Mouse (Mus musculus) hindbrain, embryonic 11.5 days (tissue): ENCODE measurements at regions not wholly inside any gene's neighbourhood (a gene's known extent, or its start where the extent isn't known, plus 50 kb on each side); places are given as distances from the start of the nearest gene placed in this dataset.
A peak's percentile ranks its signal among the peaks of the same experiment; 100 is the strongest.

Experiments used
- ATAC-seq: fragments of 200-750 bp; cut with Nextera tagmentation; 2 replicates; pipeline ENCODE4 v1.8.0; 2017; ENCODE audit warnings: mild to moderate bottlenecking, moderate TSS enrichment, moderate library complexity; ENCODE audit not compliant: low FRiP score
- DNase-seq: peaks from one replicate; pipeline ENCODE4 v3.0.0-alpha.2; 2015; ENCODE audit warnings: low spot score
- H3K27ac ChIP-seq: fragments of 300-500 bp; sonication (generic); 2 replicates; pipeline ENCODE4 v1.5.1; 2014; ENCODE audit warnings: mild to moderate bottlenecking, low read depth, low read length
- H3K27me3 ChIP-seq: fragments of 300-500 bp; sonication (generic); 2 replicates; pipeline ENCODE4 v1.6.1; 2014; ENCODE audit warnings: mild to moderate bottlenecking, low read length, moderate library complexity, mixed read lengths; ENCODE audit not compliant: control insufficient read depth, insufficient read depth
- H3K36me3 ChIP-seq: fragments of 300-500 bp; sonication (generic); 2 replicates; pipeline ENCODE4 v1.6.1; 2014; ENCODE audit warnings: mild to moderate bottlenecking, low read length, moderate library complexity, mixed read lengths; ENCODE audit not compliant: control insufficient read depth, insufficient read depth
- H3K4me1 ChIP-seq: fragments of 300-500 bp; sonication (generic); replicated peaks from 2 replicates; pipeline ENCODE4 v1.6.1; 2014; ENCODE audit warnings: low read length, mixed read lengths; ENCODE audit not compliant: control insufficient read depth, insufficient read depth
- H3K4me2 ChIP-seq: fragments of 300-500 bp; sonication (generic); replicated peaks from 2 replicates; pipeline ENCODE4 v1.6.1; 2014; ENCODE audit warnings: mild to moderate bottlenecking, low read depth, low read length
- H3K4me3 ChIP-seq: fragments of 300-500 bp; sonication (generic); 2 replicates; pipeline ENCODE4 v1.5.1; 2014; ENCODE audit warnings: low read depth, low read length
- H3K9ac ChIP-seq: fragments of 300-500 bp; sonication (generic); 2 replicates; pipeline ENCODE4 v1.6.1; 2014; ENCODE audit warnings: low read depth, low read length
- H3K9me3 ChIP-seq: fragments of 300-500 bp; sonication (generic); 2 replicates; pipeline ENCODE4 v1.6.1; 2016; ENCODE audit warnings: low read length; ENCODE audit not compliant: control insufficient read depth
- WGBS: fragments of 180-500 bp; shearing (Covaris S2); extraction: QIAGEN DNeasy Blood & Tissue Kit; methylation state at CpG from one replicate; pipeline ENCODE4 v1.1.7; 2014; 5-methylcytosine and 5-hydroxymethylcytosine counted together

- Histone ChIP-seq H3K9ac (no peak overlapping the region), H3K27me3 (no peaks in the 10 kb centered on the region), H3K4me3 (no peak overlapping the region), H3K4me1 (no peaks in the 10 kb centered on the region), H3K27ac (no peak overlapping the region), H3K9me3 (no peaks in the 10 kb centered on the region), H3K4me2 (no peak overlapping the region), H3K36me3 (no peaks in the 10 kb centered on the region)
- ATAC-seq, result peak; percentile 59; the same call in 1 of the 2 replicates
- WGBS, result 35% methylated on average over 7 of the region's 7 CpGs
- DNase-seq, result peak; percentile 26
Measured at GRCm38 (mm10) chr10:96826234-96826788, 209.5 kb downstream of the Btg1 start.

- no peaks in the 10 kb centered on the region for H3K36me3 ChIP-seq
- H3K9me3 ChIP-seq, result no peaks in the 10 kb centered on the region
- no peak overlapping the region for H3K4me2 ChIP-seq
- H3K9ac ChIP-seq, result no peak overlapping the region
- no peak for ATAC-seq
- H3K27ac ChIP-seq, result no peak overlapping the region
- H3K4me3 ChIP-seq, result no peak overlapping the region
- H3K4me1 ChIP-seq, result no peaks in the 10 kb centered on the region
- H3K27me3 ChIP-seq, result no peaks in the 10 kb centered on the region
- WGBS, result 75% methylated on average over 5 of the region's 5 CpGs
- DNase-seq, result no peak
Measured at GRCm38 (mm10) chr10:96827971-96828370, 211.2 kb downstream of the Btg1 start.

- Histone ChIP-seq H3K9me3 (no peaks in the 10 kb centered on the region), H3K27me3 (no peaks in the 10 kb centered on the region), H3K4me2 (no peak overlapping the region), H3K9ac (no peak overlapping the region), H3K36me3 (no peaks in the 10 kb centered on the region), H3K4me1 (no peaks in the 10 kb centered on the region), H3K27ac (no peak overlapping the region), H3K4me3 (no peak overlapping the region)
- WGBS, result 90% methylated on average over 7 of the region's 7 CpGs
- ATAC-seq (no peak), DNase-seq (no peak)
Measured at GRCm38 (mm10) chr10:96828581-96829246, 211.9 kb downstream of the Btg1 start.

- Histone ChIP-seq H3K27me3 (no peaks in the 10 kb centered on the region), H3K4me3 (no peak overlapping the region), H3K4me1 (no peaks in the 10 kb centered on the region), H3K9ac (no peak overlapping the region), H3K9me3 (no peaks in the 10 kb centered on the region), H3K27ac (no peak overlapping the region), H3K4me2 (no peak overlapping the region), H3K36me3 (no peaks in the 10 kb centered on the region)
- WGBS, result 89% methylated on average over 12 of the region's 12 CpGs
- no peak for DNase-seq
- ATAC-seq, result no peak
Measured at GRCm38 (mm10) chr10:96831071-96831470, 214.3 kb downstream of the Btg1 start.

GRCm38 (mm10) chr10:96837230-96837629, 220.4 kb downstream of the Btg1 start:
- WGBS, result 91% methylated on average over 7 of the region's 7 CpGs
- Histone ChIP-seq H3K27me3 (no peaks in the 10 kb centered on the region), H3K36me3 (no peaks in the 10 kb centered on the region), H3K27ac (no peak overlapping the region), H3K4me1 (no peaks in the 10 kb centered on the region), H3K9me3 (no peaks in the 10 kb centered on the region), H3K4me2 (no peak overlapping the region), H3K4me3 (no peak overlapping the region), H3K9ac (no peak overlapping the region)
- ATAC-seq (no peak), DNase-seq (no peak)

- Histone ChIP-seq H3K4me2 (no peak overlapping the region), H3K27ac (no peak overlapping the region), H3K27me3 (no peaks in the 10 kb centered on the region), H3K9me3 (no peaks in the 10 kb centered on the region), H3K4me1 (no peaks in the 10 kb centered on the region), H3K9ac (no peak overlapping the region), H3K36me3 (no peaks in the 10 kb centered on the region), H3K4me3 (no peak overlapping the region)
- no peak for ATAC-seq
- 93% methylated on average over 2 of the region's 2 CpGs for WGBS
- no peak for DNase-seq
Measured at GRCm38 (mm10) chr10:96841128-96841527, 224.3 kb downstream of the Btg1 start.

- Histone ChIP-seq H3K27me3 (no peaks in the 10 kb centered on the region), H3K9me3 (no peaks in the 10 kb centered on the region), H3K4me1 (no peaks in the 10 kb centered on the region), H3K4me3 (no peak overlapping the region), H3K4me2 (no peak overlapping the region), H3K27ac (no peak overlapping the region), H3K9ac (no peak overlapping the region), H3K36me3 (no peaks in the 10 kb centered on the region)
- ATAC-seq (no peak), DNase-seq (no peak)
- whole genome bisulfite sequencing, result 90% methylated on average over 2 of the region's 2 CpGs
Measured at GRCm38 (mm10) chr10:96841956-96842355, 225.2 kb downstream of the Btg1 start.

- Histone ChIP-seq H3K27ac (no peak overlapping the region), H3K4me2 (no peak overlapping the region), H3K9ac (no peak overlapping the region), H3K4me3 (no peak overlapping the region), H3K9me3 (no peaks in the 10 kb centered on the region), H3K27me3 (no peaks in the 10 kb centered on the region), H3K4me1 (0 out of 2 replicates have a peak, but pooled peaks cover 2% of the 10 kb centered on the region), H3K36me3 (no peaks in the 10 kb centered on the region)
- WGBS, result 68% methylated on average over 4 of the region's 4 CpGs
- DNase-seq (no peak), ATAC-seq (no peak)
Measured at GRCm38 (mm10) chr10:96845906-96846305, 229.1 kb downstream of the Btg1 start.

GRCm38 (mm10) chr10:96847028-96847427, 230.2 kb downstream of the Btg1 start:
- no peak overlapping the region for H3K27ac ChIP-seq
- no peak overlapping the region for H3K4me3 ChIP-seq
- H3K4me2 ChIP-seq, result no peak overlapping the region
- H3K4me1 ChIP-seq, result 0 out of 2 replicates have a peak, but pooled peaks cover 2% of the 10 kb centered on the region
- ATAC-seq (peak; percentile 35; the same call in 1 of the 2 replicates), DNase-seq (peak; percentile 7)
- WGBS, result 44% methylated on average over 6 of the region's 6 CpGs
- no peaks in the 10 kb centered on the region for H3K36me3 ChIP-seq
- no peak overlapping the region for H3K9ac ChIP-seq
- H3K9me3 ChIP-seq, result no peaks in the 10 kb centered on the region
- no peaks in the 10 kb centered on the region for H3K27me3 ChIP-seq
